Mouse (Mus musculus) NIH3T3 (cell line): ENCODE results near the gene Bin2.
"Not testable (repeated sequence)": the region's sequence is repeated elsewhere in the genome, so short reads cannot be mapped to it uniquely, and the experiment has no call there.

Experiments used
- DNase-seq: peaks from one replicate; pipeline ENCODE4 v3.0.0-alpha.2; 2012; ENCODE audit warnings: low read depth

Bin2 gene

DNA sequence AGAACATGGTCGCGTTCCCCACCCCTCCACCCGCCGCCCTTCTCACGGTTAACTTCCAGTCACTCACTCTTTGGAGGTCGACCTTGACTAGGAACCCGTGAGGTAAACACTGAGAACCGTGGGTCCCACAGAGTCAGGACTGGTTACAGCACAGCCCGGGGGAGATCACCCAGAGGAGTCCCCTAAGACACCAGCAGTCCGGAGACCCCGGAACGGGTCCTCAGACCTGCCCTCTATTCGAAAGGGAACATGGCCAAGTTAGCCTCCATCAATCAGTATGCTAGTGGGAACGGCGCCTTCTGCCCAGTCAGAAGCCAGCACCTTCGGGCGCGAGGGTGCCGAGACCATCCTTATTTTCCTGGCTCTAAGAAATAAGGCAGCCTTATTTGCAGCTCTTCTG lies 53.1 kb downstream of the Bin2 start:
- peak; percentile 60 for DNase-seq

DNA sequence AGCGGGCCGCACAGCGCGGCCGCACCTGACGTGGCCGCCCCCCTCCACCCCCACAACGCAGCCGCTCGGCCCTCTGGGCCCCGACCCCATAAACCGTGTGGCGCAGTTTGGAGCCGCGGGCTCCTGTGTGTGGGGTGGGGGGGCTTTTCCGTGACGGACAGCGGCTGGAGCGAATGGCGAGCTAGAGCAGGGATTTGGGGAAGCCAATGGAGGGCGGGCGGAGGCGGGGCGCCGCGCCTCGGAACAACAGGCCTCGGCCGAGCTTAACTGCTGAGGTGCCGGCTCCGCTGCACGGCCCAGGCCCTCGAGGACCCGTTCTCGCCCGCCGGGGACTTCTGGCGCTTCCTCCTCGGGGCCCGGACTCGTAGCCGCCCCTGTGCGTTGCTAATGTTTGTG lies 53.5 kb downstream of the Bin2 start:
- peak; percentile 97 for DNase-seq

DNA sequence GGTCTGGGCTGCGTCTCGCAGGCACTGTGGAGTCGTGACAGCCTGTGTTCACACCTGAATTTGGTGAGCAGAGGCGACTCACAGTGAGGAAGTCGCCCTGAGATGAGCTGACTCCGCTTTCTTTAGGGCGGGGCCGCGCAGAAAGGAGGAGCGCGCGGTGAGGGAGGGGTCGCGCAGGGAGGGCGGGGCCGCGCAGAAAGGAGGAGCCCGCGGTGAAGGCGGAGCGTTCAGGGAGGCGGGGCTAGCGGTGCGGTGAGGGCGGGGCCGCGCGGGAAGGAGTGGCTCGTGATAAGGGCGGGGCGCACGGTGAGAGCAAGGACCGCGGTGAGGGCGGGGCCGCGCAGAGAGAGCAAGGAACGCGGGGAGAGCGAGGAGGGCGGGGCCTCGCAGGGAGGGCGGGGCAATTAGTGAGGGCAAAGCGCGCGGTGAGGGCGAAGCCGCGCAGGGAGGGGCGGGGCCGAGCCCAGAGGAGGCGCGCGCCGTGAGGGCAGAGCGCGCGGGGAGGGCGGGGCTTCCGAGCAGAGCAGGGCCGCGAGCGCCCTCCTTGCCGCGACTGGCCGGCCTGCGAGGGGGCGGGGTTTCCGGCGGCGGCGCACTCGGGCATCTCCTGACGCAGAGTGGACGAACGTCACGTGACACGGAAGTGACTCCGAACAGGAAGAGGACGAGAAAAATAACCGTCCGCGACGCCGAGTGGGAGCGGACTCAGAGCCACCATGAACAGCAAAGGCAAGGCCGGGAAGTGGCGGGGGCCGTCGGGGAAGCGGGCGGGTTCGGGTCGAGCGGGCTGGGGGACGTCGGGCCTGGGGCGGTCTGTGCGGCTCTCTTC lies 54.1 kb downstream of the Bin2 start, which contains the start of gene Dazap2:
Gene Dazap2, plus strand, starts transcription at position 354 of the 829 bp plus-strand sequence.
- DNase-seq: peak; percentile 100

DNA sequence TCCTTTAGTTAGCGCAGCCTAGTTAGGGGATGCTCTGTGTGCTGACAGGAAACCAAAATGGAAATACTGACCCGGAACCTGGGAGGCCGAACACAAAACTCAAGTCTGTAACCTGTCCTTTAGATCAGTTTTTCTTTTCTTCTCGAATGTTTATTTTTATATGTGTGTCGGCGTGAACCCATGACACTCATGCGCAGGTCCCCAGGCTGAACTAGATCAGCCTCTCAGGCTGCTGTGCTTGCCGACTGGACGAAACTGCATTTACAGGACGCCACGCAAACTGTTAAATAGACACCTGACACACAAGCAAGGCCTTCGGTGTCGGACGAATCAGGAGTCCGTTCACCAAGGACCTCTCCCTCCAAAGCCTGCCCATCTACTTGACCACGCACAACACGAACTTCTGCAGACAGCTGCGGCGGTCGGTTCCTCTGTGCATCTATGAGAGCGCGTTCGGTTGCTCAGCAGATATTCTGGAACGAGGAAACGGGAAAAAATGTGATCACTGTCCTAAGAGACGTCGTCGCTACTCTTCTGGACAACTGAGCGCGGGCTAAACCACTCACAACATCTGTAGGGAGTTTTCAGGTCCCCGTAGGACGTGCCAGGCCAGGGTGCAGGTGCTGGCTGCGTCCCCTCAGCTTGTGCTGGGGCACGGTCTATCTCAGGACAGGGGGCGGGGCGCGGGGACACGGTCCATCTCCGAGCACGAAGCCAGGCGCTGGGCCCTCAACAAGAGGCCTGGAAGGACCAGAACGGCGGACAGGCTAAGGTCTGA lies 54.9 kb downstream of the Bin2 start:
- peak; percentile 45 for DNase-seq

DNA sequence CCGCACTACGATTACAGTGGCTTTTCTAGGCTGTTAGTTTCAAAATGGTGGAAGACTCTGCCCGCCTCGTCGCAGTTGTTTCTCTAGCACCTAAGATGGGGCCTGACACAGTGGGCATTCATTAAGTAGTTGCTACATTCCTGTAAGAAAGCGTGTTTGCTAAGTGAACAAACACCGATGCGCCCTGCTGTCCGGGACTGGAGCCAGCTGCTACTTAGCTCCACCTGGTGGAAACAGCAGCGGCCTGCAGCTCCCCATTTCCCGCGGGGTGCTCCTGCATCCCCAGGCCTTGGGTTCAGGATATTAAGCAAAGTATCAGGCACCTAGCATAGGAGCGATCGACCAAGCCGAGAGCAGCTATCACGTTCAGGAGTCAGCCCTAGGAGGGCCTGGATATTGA lies 55.8 kb downstream of the Bin2 start:
- DNase-seq: peak; percentile 90

DNA sequence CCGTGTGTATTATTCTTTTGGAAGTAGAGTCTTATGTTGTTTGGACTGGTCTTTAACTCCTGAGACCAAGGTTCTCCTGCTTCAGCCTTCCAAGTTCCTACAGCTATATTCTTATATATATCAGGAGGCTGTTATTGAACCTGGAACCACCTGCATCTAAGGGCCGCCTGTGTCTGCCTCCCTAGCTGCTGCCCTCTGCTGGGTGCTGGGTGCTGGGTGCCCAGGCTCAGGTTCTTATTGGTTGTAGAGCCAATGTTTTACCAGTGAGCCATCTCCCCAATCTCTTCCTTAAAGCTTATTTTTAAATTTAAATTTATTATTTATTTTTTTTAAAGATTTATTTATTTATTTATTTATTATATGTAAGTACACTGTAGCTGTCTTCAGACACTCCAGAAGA lies 56.9 kb downstream of the Bin2 start:
- peak; percentile 64 for DNase-seq

DNA sequence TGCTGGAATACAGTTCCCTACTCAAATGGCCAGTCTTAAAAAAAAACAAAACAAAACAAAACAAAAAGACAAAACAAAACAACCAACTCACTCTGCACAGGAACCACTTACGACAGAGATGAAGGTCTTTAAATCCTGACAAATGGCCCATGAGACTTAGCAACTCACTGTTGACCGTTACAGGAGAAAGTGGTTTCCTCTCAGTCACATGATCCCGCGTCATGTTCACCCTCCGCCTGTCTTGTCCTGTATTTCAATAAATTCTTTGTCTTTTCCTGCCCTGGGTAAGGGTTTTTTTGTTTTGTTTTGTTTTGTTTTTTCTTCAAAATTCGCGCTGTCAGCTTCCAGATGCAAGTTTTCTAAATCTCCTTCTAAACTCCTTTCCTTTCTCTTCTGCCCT lies 57.4 kb downstream of the Bin2 start:
- DNase-seq: no peak

DNA sequence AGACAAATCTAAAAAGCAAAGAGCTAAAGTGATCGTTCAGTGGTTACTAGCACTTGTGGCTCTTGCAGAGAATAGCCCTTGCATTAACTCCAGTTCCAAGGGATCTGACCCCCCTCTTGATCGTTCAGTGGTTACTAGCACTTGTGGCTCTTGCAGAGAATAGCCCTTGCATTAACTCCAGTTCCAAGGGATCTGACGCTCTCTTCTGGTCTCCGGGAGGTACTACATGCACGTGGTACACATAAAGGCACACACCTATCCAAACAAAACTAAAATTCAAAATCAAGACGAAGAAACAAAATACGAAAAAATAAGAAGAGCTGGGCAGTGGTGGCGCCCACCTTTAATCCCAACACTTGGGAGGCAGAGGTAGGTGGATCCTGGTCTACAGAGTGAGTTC lies 62.7 kb downstream of the Bin2 start:
- DNase-seq: not testable (repeated sequence)

DNA sequence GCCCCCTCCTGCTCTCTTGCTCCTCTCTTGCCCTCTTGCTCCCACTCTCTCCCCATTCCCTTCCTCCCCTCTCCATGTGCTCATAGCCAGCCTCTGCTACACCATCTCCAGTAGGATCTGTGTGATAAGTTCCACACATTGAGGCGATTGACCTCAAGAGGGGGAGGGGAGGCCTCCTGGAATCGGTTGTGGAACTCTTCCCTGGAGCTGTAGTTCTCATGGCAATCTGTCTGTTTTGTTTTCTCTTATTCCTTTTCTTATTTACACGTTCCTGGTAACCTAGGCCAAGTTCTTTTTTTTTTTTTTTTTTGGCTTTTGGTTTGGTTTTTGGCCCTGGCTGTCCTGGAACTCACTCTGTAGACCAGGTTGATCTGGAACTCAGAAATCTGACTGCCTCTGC lies 67.7 kb downstream of the Bin2 start:
- no peak for DNase-seq

DNA sequence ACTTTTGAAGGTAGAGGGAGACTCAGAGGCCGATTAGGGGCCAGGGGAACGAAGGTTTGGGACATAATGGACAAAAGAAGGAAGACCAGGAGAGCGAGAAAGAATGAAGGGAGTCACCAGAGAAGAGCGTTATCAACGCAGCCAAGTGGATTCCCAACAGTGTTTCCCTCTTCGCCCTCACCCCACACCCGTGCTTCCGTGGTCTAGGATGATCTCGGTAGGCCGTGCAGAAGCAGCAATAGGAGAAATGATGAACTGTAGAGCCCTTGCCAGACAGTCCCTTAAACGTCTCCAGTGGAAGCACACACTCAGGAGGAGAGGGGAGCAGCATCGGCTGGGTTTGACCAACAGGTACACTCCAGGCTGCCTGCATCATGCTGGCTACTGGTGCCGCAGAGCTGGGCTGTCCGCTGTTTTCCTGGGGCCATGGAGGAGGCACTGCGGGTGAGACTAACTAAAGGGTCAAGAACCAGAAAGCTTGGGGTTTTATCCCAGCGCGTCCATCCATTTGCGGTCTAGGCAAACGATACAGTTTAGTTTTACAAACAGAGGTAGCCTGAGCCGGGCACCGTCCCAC lies 68.6 kb downstream of the Bin2 start:
- no peak for DNase-seq

DNA sequence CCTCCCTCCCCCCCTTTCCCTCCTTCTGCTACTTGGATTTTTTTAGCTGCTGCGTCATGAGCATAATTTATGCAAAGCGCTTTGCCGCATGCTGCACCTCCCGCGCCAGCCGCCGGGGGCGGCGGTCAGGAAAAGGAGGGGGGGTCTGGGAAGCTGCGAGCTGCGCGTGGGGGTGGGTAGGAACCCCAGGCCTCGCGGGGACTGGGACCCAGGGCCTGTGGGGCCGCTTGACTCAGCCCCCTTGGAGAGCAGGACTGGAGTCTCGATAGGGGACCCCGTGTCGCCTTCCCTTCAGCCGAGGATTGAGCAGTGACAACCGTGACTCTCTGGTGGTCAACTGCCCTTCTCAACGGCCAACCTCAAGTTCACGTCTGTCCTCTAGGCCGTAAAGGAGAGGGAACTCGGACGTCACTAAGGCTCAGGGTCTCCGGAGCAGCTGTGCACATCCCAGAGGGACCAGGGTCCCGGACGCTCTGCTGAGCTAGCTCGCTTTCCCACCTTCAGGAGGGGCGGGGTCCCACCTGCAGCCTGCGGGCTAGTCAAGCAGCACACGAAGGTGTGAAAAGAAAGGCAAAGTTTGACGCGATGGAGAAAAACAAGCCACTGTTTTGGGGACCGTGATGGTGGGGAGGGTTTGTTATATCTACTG lies 69.2 kb downstream of the Bin2 start:
- peak; percentile 91 for DNase-seq

DNA sequence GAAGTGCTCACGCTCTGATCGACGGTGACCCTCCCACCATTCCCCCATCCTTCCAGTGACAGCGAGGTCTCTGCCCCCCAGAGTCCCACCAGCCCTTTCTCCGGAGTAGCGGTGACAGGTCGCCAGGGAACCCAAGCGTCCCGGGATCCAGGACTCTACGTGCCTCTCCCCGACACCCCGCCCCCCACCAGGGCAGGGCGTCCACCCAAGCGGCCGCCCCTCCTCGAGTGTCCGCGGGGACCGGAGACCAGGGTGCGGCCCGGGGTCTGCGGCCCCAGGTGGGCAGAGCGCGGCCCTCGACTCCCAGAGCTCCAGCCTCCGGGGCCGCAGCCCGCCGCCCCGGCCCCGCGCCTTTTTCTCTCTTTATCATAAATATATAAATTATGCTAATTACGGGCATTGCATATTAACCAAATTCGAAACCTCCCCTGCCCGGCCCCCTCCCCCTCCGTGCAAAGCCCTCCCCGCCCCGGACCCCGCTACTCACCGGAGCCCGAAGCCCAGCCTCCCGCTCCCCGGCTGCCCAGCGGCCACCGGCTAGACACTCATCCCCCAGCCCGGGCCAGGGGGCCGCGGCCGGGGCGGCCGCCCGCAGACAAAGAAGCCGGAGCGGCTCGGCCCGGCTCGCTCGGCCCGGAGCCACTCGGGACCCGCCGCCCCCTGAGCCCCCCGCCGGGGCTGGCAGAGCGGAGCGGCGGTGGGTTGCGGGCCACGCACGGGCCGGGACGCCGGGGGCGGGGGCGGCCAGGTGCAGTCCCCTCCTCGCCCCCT lies 69.9 kb downstream of the Bin2 start, which contains the start of gene Pou6f1:
Gene Pou6f1, minus strand, starts transcription at position 709 of the 771 bp plus-strand sequence.
- peak; percentile 43 for DNase-seq

DNA sequence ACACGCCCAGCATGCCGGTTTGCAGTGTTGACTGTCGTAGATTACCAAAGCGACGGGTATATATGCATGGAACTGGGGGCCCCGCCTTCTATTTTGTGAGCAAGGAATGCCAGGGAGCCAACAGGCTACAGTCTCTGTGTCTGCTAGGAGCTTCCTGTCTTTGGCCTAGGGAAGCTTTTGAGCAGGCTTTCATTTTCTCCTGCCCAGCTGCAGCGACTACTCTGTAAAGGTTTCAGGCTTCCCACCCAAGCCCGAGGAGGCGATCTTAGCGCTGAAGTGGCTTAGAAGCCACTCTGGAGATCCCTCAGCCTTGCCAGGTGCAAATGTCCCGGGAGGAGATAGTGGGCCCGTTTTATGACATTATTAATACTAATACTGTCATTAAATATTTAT lies 70.5 kb downstream of the Bin2 start:
- DNase-seq: peak; percentile 78

DNA sequence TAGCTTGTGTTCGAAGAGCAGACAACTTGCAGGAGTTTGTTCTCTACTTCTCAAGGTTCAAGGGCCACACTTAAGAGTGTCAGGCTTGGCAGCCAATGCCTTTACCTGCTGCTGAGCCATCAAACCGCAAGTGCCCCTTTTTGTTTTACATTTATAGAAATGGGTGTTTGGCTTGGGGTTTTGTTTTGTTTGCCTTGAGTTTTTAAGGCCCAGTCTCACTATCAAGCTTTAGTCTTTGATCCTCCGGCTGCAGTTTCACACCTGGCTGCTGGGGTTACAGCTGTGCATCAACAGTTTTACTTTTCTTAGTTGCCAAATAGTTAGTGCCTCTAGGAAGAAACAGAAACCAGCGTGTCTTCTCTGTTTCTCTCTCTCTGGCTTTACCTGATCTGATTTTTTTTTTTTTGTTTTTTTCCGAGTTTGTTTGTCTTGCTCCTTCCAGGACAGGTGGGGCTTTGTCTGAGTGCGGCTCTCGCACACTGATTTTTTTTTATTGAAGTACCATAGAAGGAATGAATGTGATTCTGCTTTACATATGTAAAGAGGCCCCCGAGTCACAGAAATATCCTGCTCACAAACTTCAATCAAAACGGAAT lies 71.0 kb downstream of the Bin2 start:
- no peak for DNase-seq

DNA sequence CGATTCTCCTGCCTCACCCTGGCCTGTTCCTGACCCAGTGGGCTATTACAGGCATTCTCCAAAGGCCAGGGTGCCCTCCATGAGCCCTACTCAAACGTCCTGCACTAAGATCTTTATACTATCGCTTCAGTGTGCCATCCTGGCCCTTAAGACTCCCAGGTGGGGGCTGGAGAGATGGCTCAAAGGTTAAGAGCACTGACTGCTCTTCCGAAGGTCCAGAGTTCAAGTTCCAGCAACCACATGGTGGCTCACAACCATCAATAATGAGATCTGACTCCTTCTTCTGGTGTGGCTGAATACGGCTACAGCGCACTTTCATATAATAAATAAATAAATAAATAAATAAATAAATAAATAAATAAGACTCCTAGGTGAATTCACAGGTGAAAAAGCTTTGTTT lies 76.5 kb downstream of the Bin2 start:
- DNase-seq: no peak
